Mouse (Mus musculus) cerebellum, adult 9-10 months (tissue): ENCODE measurements around the gene Bcl9.
A peak's percentile ranks its signal among the peaks of the same experiment; 100 is the strongest.

Experiments
- DNase-seq: peaks from one replicate; pipeline ENCODE4 v3.0.0; 2022

The Bcl9 gene

DNA sequence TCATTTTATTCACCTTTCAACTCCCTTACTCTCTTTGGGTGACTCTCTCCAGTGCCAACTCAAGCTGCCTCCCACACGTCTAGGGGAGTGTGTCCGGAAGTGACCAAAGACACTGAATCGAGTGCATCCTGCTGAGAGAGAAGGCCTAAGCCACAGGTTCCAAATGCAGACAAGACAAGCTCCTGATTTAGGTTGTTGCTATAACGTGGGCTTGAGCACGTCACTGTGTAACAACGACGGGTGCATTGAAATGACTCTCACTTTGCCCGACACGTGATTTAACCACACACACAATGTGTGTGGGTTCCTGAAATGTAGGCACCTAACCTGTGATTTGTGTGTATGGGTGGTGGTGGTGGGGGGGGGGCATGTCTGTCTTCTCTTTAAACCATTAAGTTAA, 3.4 kb downstream of the Bcl9 start:
- no peak for DNase-seq

DNA sequence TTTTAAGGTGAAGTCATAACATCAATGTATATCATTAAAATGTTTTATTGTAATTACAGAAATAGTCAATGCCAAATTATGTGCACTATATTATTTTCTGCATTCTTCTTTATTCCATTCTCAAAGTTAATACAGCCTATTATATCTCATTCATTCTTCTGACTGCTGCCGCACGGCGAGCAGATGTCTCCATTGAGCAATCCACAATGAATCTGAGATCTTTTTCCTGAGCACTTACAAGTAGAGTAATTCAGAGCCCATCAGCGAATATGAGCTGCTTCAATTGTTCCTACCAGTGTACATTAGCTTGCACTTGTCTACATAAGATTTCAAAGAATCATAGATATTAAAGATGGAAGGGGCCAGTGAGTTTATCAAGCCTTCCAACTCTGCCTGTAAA, 12.8 kb downstream of the Bcl9 start:
- no peak for DNase-seq

DNA sequence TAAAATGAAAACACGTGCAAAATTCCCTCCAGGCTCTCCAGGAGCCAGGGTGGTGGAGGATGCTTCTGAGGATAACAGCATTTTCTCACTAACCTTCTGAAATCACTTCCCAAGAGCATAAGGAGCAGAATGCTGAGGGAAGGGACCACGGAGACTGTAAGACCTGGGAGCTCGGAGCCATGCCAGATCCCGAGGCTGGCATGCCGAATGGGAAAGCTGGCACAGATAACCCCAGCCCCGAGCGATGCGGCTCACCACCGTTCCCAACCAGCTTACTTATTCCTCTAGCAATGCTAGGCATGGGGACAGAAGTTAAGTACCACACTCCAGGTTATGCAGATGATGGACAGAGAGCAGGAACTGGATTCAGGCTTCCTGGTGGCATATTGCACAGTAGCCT, 13.7 kb downstream of the Bcl9 start:
- peak; percentile 48 for DNase-seq

DNA sequence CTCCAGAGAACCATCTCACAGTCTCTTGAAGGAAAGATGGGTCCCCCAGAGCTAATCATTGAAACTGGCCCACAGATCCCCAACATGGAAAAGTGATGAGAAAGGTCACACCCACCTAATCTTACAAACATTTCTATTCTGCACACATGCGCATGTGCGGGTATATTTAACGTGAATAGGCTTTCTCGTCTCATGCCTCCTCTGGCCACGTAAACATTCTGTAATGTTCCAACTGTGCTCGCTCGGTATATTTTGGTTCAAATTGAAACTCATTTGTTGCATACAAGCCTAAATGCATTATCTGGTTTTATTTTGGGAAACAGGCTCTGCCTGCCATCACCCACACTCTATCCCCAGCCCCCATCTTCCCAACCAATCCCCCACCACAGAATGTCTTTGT, 16.3 kb downstream of the Bcl9 start:
- no peak for DNase-seq

DNA sequence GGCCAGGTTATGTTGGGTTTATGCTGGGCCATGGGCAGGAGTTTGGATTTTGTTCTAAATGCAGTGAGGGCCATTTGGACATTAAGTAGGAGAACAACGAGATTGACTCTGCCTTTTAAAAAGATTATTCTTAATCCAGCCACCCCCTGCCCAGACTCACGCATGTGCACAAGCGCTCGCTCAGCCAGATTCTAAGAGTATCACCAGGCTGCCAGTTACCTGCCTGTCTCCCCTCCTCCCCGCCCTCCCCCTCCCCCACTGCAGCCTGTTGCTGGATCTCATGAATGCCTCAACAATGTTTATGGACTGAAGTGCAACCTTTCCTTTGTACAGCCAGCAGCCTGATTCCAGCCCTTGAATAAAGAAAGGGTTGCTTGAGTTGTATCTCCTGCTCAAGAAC, 22.0 kb downstream of the Bcl9 start:
- no peak for DNase-seq

DNA sequence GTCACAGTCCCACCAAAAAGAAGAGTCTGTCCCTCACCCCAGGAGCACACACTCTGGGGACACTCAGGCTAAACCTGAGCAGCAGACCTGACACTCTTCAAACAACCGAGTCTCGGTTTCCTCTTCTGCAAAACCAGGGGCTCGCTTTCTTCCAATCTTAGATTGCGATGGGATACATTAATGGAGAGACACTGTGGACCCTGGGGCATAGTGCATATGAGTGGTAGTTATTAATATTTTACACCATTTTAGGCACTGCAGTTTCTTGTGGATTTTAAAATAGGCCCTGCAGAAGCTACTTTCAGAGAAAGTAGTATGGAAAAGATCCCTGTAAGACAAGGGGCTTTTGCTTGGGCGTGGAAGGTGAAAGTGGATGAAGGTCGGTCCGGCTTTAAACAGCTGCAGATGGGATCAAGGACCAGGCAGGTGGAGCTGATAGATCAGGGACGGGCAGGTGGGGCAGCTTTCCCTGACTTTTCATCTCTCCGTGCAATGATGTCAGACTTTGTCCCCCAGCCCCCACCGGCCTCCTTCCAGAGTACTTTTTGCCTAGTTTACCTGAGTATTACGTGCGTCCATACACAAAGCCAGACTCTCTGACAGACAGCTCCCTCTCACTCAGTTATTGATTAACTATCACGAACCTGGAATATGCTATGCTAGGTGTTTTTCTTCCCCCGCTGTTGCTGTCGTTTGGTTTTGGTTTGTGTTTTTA, 23.0 kb downstream of the Bcl9 start:
- DNase-seq = no peak

DNA sequence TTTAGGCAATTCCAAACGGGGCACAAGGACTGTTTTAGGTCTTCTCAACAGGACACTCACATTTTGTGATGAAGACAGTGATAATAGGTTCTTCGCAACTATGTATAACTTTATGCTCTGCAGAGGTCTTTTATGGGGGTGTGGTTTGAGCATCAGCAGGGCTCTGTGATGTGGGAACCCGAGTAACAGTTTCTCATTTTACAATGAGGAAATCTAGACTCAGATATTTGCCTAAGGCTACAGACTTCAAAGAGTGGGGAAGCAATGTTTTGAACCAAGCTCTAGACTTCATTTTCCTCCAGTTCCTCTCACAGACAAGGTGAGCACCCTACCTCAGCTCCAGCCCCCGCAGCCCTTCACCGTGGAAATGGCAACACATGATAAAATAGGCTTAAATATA, 23.8 kb downstream of the Bcl9 start:
- DNase-seq = no peak

DNA sequence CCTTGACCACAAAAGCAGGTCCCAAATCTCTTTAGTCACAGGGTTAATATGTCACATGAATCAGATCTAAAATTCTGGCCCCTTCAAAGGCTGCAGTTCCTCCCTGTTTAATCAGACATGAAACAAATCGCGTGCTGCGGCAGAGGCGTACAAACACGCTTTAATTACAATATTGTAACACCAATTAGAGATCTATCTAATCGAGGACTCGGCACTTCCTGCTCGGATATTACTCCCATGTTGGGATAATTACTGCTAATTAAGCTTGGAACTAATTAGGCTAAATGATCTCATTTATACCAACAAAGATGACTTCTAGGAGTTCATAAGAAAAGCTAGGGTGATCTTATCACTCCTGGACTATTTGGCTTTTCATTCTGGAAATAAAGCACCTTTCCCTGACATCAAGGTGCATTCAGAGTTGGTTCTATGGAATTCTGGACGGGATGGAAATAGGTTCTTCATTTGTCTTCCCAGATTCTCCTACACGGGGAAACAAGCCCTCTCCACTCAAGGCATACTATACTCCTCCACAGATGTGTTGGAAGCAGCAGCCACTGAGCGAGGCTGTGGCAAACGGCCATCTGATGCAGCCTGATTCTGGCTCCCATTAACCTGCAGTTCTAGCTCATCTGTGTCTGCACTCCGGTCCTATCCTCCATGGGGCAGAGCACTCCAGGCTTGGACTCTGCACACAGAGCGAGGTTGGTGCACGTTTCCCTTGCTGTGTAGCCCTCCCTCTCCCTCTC, 31.9 kb downstream of the Bcl9 start:
- no peak for DNase-seq

DNA sequence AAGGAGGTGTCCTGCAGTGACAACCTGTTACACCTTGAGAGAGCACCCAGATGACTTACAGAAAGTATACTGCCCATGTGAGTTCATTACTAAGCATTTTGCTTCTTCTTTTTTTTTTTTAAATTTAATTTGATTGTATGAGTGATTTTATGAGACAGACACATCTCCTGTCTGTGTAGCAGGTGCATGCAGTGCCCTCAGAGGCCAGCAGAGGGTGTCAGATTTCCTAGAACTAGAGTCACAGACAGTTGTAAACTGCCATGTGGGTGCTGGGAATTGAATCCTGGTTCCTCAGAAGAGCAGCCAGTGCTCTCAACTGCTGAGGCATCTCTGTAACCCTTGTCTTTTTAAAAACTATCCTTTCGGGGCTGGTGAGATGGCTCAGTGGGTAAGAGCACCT, 35.5 kb downstream of the Bcl9 start:
- no peak for DNase-seq

DNA sequence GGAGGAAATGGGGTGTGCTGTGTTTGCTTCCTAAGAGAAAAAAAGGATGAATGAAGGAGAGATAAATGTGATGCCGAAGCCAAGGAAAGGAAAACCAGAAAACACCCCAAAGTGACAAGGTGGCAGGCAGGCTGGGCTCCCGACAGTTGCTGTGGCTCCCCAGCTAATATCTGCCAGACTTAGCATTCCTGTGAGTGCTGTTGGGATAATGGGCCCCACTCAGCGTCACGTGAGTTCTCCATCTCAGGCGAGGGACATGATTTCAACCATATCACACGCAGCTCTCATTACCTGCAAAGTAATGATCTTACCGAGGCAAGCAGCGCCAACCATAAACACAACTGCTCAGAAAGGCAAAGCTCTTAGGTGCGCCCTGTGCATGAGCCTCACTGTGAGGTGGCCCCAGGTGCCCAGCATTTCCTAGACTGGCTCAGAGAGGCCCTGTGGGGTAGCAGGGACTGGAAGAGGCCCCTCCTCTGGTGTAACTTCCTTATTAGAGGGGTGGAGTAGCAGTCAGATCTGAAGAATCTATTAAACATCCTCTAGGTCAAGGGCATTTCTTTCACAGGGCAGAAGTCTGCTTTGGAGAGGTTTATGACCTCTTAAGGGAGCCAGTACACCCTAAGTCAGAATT, 41.9 kb downstream of the Bcl9 start:
- no peak for DNase-seq

DNA sequence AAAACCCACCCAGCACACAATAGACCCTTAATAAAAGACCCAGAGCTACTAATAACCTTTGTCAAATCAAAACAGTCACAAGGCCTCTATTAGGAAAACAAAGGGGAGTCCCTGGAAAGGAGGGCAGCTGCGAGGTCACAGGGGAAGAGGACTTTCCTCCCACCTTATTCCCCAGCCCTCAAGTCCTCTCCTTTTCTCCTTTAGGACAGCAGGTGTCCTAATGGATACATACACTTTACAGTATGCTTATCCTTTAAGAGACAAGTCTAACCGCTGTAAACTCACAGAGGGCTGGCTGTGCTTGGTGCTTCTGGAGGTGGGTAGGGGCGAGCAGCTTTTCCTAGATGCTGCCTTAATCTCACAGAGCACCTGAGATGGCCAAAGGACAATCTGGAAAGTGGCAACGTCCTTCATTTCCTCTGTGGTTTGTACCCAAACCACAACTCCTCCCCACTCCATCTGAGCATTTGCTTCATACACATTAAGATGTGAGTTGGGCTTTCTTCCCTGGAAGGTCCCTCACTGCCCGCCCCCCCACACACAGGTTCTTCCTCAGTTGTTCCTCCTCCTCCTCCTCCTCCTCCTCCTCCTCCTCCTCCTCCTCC, 42.8 kb downstream of the Bcl9 start:
- DNase-seq = no peak

DNA sequence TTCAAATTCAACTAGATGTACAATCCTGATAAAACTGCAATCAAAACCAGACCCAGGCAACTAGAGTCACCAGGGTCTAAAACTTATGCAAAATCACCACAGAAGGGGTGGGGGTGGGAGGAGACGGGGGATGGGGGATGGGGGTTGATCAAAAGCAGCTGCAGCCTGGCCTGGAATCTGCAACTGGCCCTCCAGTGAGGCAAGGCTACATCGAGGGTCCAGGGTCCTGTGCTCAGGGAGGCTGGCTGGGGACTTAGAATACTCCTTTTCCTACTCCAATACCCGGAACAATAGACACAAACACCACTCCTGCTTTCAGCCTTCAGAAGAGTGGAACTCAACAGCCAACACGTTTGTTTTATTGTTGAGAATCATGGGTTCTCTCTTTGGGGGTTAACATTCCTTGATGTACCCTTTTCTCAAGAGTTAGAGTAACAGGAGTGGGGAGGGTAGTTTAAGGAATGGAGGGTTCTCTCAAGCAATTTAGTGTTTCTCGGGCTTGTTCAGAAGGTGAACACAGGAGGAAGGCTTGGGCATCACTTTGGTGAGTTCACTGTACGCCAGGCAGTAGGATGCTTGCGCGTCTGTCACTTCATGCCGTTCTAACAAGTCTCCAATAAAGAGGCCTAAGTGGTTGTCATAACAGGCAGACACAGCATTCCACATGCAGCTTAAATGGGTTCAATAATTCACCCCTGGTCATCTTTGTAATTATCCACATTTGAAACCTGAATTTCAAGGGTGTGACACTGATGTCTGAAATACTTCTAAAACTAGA, 43.7 kb downstream of the Bcl9 start:
- DNase-seq = no peak

DNA sequence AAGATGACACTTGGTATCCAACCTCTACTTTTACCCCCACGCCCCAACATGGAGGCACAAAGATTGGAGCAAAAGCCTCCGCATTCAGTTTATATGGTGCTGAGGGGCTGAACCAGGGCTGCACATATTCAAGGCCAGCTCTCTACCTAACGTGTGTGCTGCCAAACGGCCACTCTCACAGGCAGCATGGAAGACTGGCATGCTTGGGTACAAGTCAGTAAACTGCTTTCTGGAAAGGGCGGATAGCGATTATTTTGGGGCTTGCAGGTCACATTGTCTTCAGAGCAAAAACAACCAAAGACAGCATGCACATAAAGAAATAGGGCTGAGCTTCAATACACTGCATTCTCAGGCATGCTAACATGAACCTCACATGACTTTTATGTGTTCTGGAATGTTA, 44.8 kb downstream of the Bcl9 start:
- DNase-seq = no peak

DNA sequence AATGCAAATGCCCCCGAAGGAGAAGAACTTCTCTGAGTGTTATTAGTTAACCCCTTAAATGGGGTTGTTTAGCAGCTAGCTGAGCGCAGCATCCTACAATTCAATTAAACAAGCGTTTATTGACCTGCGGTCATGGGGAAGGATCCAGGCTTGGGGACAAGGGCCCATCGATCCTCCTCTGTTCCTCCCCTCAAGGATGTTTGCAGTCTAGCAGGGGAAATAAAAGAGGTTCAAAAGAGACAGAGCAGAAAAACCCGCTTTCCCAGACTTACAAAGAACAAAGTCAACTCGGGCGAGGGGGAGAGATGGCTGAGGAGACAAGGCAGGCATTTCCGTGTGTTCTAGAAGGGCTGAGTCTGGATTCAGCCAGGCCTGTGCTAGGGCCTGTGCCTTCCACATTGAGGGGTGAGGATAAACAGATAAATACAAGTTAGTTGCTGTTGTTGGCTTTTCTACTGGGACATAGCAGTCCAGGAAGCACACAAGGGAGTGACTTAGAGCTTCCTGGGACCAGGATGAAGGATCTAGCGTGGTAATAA, 55.0 kb downstream of the Bcl9 start:
- no peak for DNase-seq

DNA sequence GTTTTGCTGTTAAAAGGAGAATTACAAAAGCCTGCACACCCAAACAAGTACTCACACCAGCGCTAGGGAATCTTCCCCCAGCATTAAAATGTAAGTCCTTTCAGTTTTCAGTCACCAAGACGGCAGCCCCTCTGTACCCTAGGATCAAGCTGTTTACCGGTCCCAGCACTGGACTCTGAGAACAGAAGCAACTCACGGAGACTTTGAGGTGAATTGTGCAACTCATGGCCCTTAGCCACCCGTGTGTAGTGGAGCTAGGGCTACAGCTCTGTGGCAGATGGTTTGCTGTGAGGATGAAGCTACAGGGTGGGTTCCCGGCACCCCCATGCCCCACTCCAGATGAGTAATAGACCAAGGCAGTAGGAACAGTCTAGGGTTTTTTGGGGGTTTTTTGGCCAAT, 55.9 kb downstream of the Bcl9 start:
- no peak for DNase-seq

DNA sequence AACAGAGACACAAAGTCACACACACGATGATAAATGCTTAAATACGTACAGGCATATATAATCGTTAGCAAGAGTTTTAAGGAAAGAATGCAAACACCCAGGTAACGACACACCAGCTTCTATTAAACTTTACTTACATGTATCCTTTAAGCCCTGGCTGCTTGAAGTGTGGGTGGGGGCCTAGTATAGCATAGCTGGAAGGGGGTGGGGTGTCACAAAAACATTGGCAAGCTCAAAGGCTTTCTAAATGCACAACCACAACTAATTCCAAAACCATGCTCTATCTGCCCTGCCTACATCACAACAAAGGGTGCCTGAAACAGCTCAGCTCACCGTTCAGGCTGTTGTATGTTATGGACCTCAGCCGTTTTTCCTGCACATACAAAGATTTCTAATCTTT, 57.9 kb downstream of the Bcl9 start:
- no peak for DNase-seq

DNA sequence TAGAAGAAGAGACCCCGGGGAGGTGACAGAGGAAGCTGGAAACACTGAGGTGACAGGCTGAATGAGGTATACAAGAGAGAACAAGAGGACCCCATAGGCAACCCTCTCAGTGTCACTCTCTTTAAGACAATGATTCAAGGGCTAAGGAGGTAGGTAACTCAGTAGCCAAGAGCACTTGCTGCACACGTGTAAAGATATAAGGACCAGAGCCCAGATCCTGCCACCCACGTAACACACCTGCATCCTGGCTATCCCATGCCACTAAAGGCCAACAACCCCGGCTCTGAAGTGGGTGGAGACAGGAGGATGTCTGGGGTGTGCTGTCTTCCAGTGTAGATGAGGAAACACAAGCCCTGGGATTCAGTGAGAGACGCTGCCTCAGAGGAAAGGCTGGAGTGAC, 58.4 kb downstream of the Bcl9 start:
- DNase-seq = no peak

DNA sequence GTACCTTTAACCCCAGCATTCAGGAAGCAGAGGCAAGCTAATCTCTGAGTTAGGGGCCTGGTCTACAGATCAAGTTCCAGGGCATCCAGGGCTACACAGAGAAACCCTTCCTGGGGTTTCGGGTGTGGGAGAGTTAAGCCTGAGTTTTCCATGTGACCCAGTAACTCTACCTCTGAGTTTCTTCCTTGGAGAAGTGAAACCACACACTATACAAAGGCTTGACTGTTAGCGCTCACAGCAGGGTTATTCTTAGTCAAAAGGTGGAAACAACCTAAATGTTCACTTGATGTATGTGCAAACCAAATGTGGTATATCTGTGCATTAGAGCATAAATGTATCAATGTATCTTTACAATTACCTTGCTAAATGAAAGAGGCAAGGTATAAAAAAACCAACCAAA, 59.2 kb downstream of the Bcl9 start:
- no peak for DNase-seq

DNA sequence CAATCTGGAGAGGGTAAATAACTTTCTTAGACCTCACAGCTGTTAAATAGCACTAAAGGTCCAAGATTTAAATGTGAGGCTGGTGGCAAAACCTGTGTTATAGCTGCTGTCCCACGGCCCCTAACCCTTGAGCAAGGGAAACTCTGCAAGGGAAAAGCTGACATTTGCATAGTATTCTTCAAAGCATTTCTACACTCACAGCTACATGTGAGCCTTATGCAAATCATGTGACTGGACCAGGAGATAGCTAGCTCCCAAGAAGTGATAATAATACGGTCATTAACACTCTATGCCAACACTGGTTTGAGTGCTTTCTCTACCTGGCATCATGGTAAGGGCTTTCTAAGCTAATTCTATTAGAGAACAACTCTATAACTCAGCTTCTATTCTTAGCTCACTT, 60.3 kb downstream of the Bcl9 start:
- DNase-seq = no peak

DNA sequence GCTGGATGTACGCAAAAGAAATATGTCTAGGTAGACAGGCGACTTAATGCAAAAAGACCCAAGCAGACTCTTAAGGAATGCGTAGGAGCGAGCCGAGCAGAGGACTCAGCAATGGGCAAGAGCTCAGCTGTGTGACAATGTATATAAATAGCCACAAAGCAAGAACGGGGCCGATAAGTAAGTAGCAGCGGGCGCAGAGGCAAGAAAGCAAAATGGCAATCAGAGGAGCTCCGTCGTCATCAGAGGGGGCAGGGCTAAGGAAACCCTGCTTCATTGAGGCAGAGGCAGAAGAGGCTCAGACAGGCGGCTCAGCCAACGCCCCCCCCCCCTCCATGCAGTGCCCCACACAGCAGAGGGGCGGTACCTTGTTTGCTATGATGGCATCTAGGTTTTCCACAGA, 62.9 kb downstream of the Bcl9 start:
- no peak for DNase-seq

DNA sequence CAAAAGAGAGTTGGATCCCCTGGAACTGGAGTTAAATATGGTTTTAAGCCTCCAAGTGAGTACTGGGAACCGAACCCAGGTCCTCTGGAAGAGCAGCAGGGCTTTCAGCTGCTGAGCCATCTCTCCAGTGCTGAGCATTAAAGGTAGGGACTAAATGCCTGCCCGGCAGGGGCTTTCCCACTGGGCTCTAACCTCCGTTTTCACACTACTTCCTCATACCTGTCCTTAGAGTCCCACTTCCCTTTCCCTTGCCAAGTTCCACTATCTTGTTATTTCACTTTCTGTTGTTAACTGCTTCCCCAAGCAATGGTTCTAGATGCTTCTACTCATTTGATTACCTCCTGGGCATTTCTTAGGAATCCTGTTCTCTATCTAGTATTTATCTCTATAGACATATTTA, 65.4 kb downstream of the Bcl9 start:
- DNase-seq = no peak

DNA sequence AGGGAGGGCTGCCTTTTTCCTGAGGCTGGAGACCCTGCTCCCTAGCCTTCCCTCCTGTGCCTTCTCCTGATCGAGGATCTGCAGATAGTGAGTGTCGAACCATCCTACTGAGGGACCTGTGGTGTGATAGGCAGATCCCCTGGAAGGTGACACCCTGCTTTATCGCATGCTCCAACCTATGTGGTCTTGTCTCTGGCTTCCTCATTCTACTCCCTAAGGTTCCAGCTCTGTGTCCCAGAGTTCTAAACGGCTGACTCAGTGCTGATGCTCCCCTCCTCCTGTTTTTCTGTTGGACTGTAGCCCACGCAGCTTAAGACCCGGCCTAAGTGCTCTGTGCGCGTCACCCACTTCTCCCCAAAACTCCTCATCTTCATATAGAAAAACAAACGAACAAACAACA, 65.9 kb downstream of the Bcl9 start:
- DNase-seq = no peak
